Mouse (Mus musculus): ENCODE measurements at regions not wholly inside any gene's neighbourhood (a gene's known extent, or its start where the extent isn't known, plus 50 kb on each side); places are given as distances from the start of the nearest gene placed in this dataset.

DNA sequence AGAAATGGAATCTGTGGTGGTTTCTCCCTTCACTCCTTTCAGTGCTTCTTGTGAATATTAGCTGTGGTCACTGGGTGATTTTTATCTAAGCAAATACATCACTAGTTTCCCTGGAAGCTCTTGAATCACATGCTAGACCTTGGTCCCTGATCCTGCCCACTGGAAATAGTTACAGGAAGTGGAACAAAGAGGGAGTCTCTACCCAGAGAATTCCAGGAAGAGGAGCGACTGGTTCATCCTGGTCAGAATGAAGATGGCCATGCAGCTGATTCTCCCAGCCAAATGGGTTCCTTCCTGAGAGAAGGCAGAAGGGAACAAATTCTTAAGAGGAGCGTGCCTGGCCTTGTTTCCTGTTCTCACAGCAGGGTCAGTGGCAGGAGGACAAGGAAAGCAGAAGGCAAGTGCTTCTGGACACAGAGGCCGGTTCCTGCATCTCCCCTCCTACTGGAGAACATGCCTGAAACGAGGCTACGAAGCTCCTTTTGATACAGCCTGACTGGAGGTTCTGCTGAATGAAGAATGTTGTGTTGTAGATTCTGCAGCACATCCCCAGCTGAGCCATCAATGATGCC lies 264.8 kb upstream of the Sdk2 start:
- no peak for DNase-seq (ENCODE audit: low spot score in 2 of 2)

GRCm38 (mm10) chr11:114330316-114330715 lies 263.5 kb upstream of the Sdk2 start:
- DNase-seq (ENCODE audit: low spot score in 2 of 2): no peak

DNA sequence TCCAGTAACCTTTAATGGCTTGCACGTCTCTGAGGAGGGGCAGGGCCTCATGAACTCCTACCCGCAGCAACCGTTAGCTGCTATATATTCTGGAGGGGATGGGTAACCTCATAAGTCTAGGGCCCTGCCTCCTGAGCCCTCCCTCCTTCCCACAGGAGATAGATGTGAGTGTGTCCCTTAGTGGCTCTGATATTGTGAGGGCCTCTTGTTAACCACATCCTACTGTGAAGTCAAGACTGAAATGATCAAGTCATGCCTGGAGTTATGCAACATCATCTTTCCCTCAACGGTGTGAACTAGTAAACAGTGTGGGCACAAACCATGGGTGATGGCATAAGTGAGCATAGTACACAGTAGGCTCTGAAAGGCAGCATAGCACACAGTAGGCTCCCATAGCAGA lies 255.8 kb upstream of the Sdk2 start:
- no peak for DNase-seq (ENCODE audit: low spot score in 2 of 2)

DNA sequence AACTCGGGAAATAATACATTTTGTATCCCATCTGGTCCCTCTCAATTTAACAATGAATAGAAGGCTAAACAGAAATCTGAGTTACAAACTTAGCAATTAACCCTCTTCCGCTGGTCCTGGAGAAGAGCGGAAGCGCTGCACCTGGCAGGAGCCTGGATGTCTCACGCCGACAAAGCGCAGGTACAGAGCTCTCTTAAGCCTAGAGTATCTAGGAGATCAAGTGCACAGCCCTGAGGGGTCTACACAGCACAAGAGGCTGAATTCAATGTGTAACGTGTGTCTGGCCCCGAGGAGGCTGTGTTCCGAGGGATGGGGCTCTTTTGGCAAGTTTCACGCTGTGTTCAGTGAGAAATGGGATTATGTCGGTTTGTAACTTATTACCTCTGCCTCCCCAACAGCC lies 255.1 kb upstream of the Sdk2 start:
- no peak for DNase-seq (ENCODE audit: low spot score in 2 of 2)

DNA sequence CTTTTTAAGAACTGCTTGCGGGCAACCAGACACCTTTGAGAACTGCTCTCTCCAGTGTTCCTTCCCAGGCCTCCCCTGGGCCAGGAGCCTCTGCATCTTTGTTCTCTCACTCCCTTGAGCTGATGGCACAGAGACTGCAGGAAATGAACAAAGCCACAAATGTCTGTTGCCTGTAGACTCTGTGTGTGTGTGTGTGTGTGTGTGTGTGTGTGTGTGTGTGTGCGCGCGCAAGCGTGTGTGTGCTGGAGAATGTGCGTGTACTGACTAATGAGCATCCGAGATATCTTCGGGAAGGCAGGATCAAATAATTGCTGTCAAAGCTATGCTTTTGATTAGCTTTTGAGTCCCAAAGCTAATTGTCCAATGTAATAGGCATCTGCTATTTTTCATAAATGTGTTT lies 254.7 kb upstream of the Sdk2 start:
- no peak for DNase-seq (ENCODE audit: low spot score in 2 of 2)

DNA sequence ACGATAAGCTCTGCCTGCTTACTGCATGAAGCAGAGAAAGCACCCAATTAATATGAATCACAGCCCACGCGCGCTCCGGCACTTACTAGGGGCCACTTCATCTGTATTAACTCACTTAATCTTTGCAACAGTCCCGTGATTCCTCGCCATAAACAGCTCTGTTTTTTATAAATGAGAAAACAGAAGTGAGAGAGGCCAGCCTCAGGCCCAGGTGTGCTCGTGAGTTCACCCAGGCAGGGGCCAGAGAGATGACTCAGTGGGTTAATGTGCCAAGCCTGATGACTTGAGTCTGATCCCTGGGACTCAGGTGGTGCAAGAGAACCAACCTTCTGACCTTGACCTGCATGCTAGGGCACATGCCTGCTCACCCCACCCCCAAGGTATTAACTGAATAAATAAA lies 248.4 kb upstream of the Sdk2 start:
- DNase-seq (ENCODE audit: low spot score in 2 of 2): no peak

DNA sequence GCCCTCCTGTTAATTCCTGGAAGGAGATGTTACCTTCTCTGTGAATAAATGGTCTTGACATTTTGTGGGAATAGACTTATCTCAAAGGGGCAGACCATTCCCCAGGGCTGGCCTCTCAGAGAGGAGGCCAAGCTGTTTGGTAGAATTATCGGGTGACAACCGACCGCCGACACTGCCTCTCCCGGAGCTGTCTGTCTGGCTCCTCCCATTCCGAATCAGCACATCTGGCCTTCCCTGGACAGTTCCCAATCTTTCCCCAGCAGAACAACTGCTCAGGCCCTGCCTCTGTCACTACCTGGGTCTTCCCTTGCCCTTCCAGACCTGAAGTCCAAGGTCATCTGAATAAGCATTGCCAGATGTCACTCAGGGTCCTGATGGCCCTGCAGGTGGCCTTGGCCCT lies 246.8 kb upstream of the Sdk2 start:
- no peak for DNase-seq (ENCODE audit: low spot score in 2 of 2)

- no peak for DNase-seq (ENCODE audit: low spot score in 2 of 2)
Measured at GRCm38 (mm10) chr11:114311640-114312039, 244.8 kb upstream of the Sdk2 start.

DNA sequence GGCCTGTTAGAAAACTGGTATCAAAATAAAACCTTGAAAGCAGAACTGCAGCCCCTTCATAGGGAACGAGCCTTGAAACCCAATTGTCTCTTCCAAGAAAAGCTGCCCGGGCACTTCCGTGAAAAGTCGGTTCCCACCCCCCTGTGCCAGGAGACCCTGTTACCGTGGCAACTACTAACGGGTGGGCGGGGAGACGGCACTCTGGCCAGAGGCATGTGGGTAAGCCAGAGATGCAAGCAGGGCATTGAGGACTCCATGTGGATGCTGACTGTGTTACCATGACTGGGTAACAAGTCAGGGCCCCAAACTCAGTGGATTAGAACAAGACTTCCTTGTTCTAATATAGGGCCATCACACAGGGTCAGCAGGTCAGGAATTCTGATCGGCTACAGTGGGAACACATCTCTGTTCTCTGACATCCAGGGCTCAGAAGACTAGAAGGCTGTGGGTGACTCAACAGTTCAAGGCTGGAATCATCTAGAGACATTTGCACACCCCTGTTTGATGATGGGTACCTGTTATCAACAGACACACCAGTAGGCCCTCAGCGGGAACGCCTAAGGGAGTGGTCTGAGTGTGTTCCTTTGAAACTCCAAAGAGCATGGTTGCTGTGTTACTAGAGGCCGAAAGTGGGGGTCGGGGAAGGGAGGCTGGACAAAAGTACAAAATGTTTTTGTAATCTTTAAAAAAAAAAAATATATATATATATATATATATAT lies 236.9 kb upstream of the Sdk2 start:
- DNase-seq (ENCODE audit: low spot score in 2 of 2): no peak

- no peak for DNase-seq (ENCODE audit: low spot score in 2 of 2)
Measured at GRCm38 (mm10) chr11:114300611-114301319, 233.9 kb upstream of the Sdk2 start.

DNA sequence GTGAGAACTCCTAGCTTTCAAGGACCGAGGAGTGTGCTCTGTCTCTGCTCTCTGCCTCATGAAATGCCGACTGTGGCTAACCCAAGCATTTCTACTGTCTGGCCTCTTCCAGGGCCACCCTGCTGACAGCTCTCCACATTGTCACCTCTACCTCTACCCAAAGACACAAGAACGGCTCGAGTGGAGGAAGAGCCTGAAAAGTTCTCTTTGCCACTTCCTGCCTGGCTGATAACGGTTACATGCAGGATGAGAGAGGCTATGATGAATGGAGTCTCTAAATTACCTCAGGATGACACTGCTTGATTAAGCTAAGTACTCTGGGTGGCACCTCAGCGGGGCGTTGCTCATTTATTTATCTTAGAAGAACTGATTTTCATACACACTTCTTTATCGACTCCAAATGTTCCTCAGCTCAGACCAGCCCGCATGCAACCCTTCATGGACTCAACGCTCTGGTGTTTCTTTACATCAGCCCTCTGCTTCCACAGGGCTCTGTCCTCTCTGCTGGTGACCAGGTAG lies 230.0 kb upstream of the Sdk2 start:
- DNase-seq (ENCODE audit: low spot score in 2 of 2): no peak

- DNase-seq (ENCODE audit: low spot score in 2 of 2): no peak
Measured at GRCm38 (mm10) chr11:114294511-114295250, 227.8 kb upstream of the Sdk2 start.

DNA sequence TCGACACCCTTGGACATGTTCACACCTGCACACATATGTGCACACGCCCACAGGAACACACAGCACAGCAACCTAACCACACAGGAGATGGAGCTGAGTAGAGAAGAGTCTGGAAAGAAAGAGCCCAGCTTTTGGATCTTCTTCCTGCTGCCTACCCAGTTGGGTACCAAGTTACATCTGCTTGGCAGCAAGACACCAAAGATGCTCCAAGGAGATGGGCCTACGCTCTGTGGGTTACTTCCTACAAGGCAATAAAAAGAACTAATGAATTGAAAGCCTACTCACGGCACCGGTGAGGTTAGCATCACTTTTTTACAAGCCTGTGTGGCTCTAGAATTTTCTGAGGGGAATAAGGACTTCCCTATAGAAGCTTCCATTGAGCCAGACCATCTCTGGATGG lies 224.4 kb upstream of the Sdk2 start:
- no peak for DNase-seq (ENCODE audit: low spot score in 2 of 2)

DNA sequence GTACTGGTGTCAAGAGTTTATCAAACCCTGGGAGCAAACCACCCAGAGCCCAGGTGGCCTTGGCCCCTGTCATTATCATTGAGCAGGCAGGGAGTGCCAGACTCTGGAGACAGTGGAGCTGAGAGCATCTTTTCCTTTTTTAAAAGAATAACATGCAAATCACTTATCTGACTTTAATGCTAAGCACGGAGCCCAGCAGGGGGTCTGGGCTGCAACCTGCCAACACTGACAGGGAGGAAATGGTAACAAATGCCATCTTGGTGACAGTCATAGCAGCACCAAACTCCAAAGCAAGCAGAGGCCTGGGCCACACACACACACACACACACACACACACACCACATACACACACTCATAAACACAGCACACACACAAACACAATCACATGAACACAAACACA lies 223.1 kb upstream of the Sdk2 start:
- no peak for DNase-seq (ENCODE audit: low spot score in 2 of 2)

DNA sequence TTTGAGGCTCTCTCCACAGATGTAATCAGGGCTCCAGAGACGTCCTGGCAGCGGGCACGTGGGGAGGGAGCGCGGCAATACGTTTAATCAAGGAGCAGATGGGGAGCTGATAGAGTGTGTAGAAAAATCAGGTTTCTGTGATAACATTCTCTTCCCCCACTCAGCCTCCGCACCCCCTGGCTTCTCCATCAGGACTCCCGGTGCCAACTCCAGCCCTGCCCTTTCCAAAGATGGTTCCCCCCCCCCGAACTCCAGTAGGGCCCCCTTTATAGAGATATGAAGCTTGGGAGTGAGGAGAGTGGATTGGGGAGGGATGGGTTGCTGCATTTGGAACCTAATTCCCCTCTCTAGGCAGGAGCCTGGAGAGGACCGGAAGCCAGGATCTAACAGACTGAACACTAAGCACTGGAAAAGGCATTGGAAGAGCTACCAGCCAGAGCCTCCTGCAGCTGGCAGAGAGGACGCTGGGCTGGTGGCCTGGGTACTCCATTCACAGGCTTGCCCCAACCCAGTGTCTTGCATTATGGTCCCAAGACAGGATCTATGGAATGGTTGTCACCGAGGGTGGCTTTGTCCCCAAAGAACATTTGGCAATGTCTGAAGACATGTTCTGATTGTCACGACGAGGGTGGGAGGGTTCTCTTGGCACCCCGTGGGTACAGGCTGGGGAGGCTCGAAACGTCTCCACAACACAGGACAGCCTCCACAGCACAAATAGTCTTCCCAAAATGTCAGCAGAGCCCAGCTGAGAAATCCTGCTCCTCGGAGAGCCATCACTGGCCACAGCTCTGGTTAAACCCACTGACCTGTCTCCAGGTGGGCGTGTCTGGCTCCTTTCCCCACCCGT lies 218.2 kb upstream of the Sdk2 start:
- DNase-seq (ENCODE audit: low spot score in 2 of 2): no peak

- DNase-seq (ENCODE audit: low spot score in 2 of 2): peak in 1 of 2 experiments; percentile 24
Measured at GRCm38 (mm10) chr11:114283208-114283607, 216.4 kb upstream of the Sdk2 start.

- no peak for DNase-seq (ENCODE audit: low spot score in 2 of 2)
Measured at GRCm38 (mm10) chr11:114282566-114282965, 215.7 kb upstream of the Sdk2 start.

GRCm38 (mm10) chr11:114281846-114282245 lies 215.0 kb upstream of the Sdk2 start:
- DNase-seq (ENCODE audit: low spot score in 2 of 2): no peak

DNA sequence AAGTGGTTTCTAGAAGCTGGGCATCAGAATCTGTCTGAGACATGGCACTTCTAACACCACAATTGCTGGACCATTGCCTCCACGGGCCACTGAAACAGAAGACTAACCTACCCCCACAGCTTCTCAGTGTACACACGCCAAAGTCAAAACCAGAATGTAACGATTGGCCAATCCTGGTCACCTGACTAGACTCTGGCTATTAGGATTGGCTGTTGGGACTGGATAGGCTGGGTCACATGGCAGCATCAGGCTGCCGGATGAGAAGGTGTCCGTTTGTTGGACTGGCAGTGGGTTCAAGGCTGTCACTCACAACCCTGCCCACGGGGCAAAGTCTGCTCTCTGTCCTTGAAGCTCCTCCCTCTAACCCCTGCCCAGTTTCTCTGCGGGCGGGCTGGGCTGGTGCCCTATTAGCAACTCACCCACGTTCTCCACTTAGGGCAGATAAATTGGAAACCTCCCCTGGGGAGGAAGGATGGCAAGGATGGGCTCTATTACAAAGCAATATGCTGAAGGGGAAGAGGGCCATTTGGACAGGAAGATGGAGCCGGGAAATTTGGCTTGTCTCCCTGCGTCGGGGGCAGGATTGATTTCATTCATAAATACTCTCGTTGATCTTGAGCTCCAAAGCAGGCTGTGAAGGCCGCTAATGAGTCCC lies 214.3 kb upstream of the Sdk2 start:
- no peak for DNase-seq (ENCODE audit: low spot score in 2 of 2)

DNA sequence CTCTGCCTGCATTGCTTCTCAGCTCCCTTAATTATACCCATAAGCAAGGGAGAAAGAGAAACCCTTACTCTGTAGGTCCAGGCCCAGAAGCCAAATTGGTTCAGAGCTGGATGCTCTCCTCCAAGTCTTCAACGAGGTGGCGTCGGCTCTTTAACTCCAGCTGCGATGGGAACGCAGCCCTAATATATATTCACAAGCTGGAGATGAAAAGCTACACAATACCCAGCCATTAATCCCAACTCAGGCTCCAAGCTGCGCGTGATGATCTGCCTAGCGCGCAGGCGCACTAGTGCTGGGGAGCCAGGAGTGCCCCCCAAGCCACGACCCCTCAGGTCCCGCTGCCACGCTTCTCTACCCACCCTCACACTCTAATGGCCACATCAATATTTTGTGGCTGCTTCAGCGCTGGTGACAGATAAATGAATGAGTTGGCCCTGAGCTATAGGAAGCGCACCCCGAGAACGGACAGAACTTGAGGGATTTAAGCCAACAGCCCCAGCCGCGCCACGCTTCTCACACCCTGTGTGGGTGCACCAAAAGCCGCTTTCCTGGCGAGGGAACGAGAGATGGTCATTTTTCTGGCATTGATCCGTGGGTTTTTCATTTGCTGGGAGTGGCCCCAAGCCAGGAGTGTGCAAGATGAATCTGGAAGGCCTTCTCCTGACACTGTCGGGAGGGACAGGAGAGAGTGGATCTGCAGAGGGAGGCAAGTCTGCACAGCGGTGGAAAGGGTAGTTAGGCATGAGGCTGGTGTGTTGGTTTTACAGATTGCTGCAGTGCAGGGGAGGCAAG lies 210.9 kb upstream of the Sdk2 start:
- DNase-seq (ENCODE audit: low spot score in 2 of 2): no peak

All from spleen, postnatal 14 days (tissue).